Mouse (Mus musculus) lung, postnatal 0 days (tissue): ENCODE data around the gene Itgad. TPM values are rescaled to one million over a fixed set of nuclear protein-coding genes. Genes with fewer than 3 reads are reported as not detected.

Source experiments
- ATAC-seq: fragments of 200-750 bp; cut with Nextera tagmentation; 2 replicates; pipeline ENCODE4 v1.8.0; 2017; ENCODE audit warnings: moderate library complexity
- DNase-seq: peaks from one replicate; pipeline ENCODE4 v3.0.0-alpha.2; 2016; ENCODE audit warnings: low spot score
- H3K27ac ChIP-seq: fragments of 300-500 bp; sonication (generic); 2 replicates; pipeline ENCODE4 v1.5.1; 2014; ENCODE audit warnings: antibody characterized with exemption, mild to moderate bottlenecking, low read length, mixed read lengths
- H3K27me3 ChIP-seq: fragments of 300-500 bp; sonication (generic); replicated peaks from 2 replicates; pipeline ENCODE4 v1.6.1; 2014; ENCODE audit warnings: low read length, mixed read lengths; ENCODE audit not compliant: insufficient read depth
- H3K36me3 ChIP-seq: fragments of 300-500 bp; sonication (generic); 2 replicates; pipeline ENCODE4 v1.6.1; 2014; ENCODE audit warnings: low read length, mixed read lengths; ENCODE audit not compliant: insufficient read depth
- H3K4me1 ChIP-seq: fragments of 300-500 bp; sonication (generic); 2 replicates; pipeline ENCODE4 v1.6.1; 2014; ENCODE audit warnings: antibody characterized with exemption, low read depth, low read length, mixed read lengths; ENCODE audit not compliant: insufficient read depth
- H3K4me2 ChIP-seq: fragments of 300-500 bp; sonication (generic); replicated peaks from 2 replicates; pipeline ENCODE4 v1.6.1; 2014; ENCODE audit warnings: low read depth, mild to moderate bottlenecking, low read length, moderate library complexity, mixed read lengths
- H3K4me3 ChIP-seq: fragments of 300-500 bp; sonication (generic); 2 replicates; pipeline ENCODE4 v1.5.1; 2014; ENCODE audit warnings: low read depth, low read length
- H3K9ac ChIP-seq: fragments of 300-500 bp; sonication (generic); replicated peaks from 2 replicates; pipeline ENCODE4 v1.6.1; 2014; ENCODE audit warnings: low read depth, mild to moderate bottlenecking
- H3K9me3 ChIP-seq: fragments of 300-500 bp; sonication (generic); 2 replicates; pipeline ENCODE4 v1.6.1; 2016; ENCODE audit warnings: low read length, mixed read lengths
- CTCF ChIP-seq: IDR thresholded peaks from 2 replicates; pipeline ENCODE4 v1.5.1; 2016; ENCODE audit warnings: antibody characterized with exemption, mild to moderate bottlenecking
- EP300 ChIP-seq: IDR thresholded peaks from 2 replicates; pipeline ENCODE4 v1.6.1; 2016; ENCODE audit warnings: antibody characterized with exemption, mild to moderate bottlenecking, control low read depth
- WGBS: fragments of 180-500 bp; shearing (Covaris S2); extraction: QIAGEN DNeasy Blood & Tissue Kit; methylation state at CpG from one replicate; pipeline ENCODE4 v1.1.7; 2014; 5-methylcytosine and 5-hydroxymethylcytosine counted together
- polyA plus RNA-seq: library from polyadenylated mRNA; unstranded; fragments of >200 nt; fragmentation: Nextera tagmentation; extraction: Ambion mirVana; gene quantifications from 2 replicates; pipeline ENCODE4 v1.2.1, GENCODE M21; 2015

The Itgad gene
- polyA plus RNA-seq, 1 experiment from 2014 or later, result 0.14 TPM

DNA sequence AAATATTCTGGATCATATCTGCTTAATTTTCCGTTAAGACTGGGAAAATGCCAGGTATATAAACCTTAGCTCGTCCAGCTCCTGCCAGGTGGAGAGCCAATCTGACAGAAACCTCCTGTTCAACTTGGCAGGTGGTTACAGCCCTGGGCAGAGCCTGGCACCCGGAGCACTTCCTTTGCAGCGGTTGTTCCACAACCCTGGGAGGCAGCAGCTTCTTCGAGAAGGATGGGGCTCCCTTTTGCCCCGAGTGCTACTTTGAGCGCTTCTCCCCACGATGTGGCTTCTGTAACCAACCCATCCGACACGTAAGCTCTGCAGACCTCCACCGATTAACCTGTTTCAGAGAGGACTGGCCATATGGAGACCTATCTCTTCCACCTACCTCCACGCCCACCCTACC, 97.8 kb downstream of the Itgad start:
- no peak for TF ChIP-seq CTCF
- no peak for TF ChIP-seq EP300
- H3K27me3 ChIP-seq, result no peaks in the 10 kb centered on the region
- H3K4me2 ChIP-seq, result no peak overlapping the region
- ATAC-seq (no peak), DNase-seq (no peak)
- H3K9me3 ChIP-seq, result no peaks in the 10 kb centered on the region
- H3K4me1 ChIP-seq, result peaks cover 6% of the 10 kb centered on the region; the same call in 1 of the 2 replicates
- H3K36me3 ChIP-seq, result peaks cover 19% of the 10 kb centered on the region; the same call in 1 of the 2 replicates
- H3K4me3 ChIP-seq, result no peak overlapping the region
- H3K27ac ChIP-seq, result no peak overlapping the region
- no peak overlapping the region for H3K9ac ChIP-seq
- WGBS, result 49% methylated on average over 12 of the region's 12 CpGs

DNA sequence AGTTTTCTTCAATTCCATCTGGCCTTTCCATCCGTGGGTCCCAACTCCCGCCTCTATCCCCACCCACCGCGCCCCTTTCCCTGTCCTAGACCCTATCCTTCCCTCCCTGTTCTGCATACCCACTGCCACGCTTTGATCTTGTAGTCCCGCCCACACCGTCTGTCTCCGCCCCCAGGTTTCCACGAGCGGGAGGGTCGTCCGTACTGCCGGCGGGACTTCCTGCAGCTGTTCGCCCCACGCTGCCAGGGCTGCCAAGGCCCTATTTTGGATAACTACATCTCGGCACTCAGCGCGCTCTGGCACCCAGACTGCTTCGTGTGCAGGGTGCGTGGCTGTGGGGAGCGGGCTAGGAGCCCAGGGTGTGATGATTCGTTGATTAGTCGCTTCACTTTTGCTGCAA, 98.4 kb downstream of the Itgad start:
- Histone ChIP-seq H3K4me1 (peaks cover 6% of the 10 kb centered on the region; the same call in 1 of the 2 replicates), H3K9me3 (no peaks in the 10 kb centered on the region), H3K27me3 (no peaks in the 10 kb centered on the region), H3K4me3 (no peak overlapping the region), H3K36me3 (peaks cover 19% of the 10 kb centered on the region; the same call in 1 of the 2 replicates), H3K27ac (no peak overlapping the region), H3K4me2 (peak overlapping the region; percentile 17; the same call in 1 of the 2 replicates), H3K9ac (no peak overlapping the region)
- TF ChIP-seq EP300 (no peak), CTCF (no peak)
- WGBS, result 19% methylated on average over 24 of the region's 24 CpGs
- no peak for DNase-seq
- no peak for ATAC-seq

DNA sequence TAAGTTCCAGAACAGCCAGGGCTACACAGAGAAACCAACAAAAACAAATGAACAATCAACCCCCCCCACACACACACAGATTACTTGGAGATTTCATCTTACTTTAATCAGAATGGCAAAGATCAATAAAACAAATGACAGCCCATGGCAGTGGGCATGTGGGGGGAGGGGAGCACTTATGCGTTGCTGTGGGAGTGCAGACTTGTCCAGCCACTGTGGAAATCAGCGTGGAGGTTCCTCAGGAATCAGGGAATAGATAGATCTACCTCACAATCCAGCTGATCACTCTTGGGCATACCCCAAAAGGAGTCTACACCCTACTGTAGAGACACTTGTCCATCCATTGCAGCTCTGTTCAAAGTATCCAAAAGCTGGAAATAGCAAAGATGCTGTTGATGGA, 100.8 kb downstream of the Itgad start:
- TF ChIP-seq EP300, result no peak
- TF ChIP-seq CTCF, result no peak
- no peaks in the 10 kb centered on the region for H3K27me3 ChIP-seq
- H3K27ac ChIP-seq, result no peak overlapping the region
- H3K9ac ChIP-seq, result no peak overlapping the region
- 48% methylated on average over 2 of the region's 2 CpGs for WGBS
- H3K4me3 ChIP-seq, result no peak overlapping the region
- no peak overlapping the region for H3K4me2 ChIP-seq
- ATAC-seq (no peak), DNase-seq (no peak)
- no peaks in the 10 kb centered on the region for H3K9me3 ChIP-seq
- no peaks in the 10 kb centered on the region; the same call in 1 of the 2 replicates for H3K4me1 ChIP-seq
- H3K36me3 ChIP-seq, result peaks cover 13% of the 10 kb centered on the region; the same call in 1 of the 2 replicates

DNA sequence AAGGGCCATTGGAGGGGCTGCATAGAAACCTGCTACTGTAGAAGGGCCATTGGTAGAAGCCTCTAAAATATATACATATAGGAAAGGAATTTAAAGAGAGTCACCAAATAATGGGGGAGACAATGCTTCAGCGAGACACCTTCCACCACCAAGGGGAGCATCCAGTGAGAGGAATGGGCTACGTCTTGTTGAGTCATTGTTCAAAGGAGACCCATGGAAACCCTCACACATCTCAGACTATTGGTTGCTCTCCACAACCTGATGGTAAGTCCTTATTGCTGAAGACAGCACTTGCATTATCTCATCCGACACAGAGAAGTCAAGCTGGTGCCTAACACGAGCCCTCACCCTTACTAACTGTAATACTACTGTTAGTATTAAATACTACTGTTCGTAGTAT, 101.6 kb downstream of the Itgad start:
- no peaks in the 10 kb centered on the region; the same call in 1 of the 2 replicates for H3K4me1 ChIP-seq

DNA sequence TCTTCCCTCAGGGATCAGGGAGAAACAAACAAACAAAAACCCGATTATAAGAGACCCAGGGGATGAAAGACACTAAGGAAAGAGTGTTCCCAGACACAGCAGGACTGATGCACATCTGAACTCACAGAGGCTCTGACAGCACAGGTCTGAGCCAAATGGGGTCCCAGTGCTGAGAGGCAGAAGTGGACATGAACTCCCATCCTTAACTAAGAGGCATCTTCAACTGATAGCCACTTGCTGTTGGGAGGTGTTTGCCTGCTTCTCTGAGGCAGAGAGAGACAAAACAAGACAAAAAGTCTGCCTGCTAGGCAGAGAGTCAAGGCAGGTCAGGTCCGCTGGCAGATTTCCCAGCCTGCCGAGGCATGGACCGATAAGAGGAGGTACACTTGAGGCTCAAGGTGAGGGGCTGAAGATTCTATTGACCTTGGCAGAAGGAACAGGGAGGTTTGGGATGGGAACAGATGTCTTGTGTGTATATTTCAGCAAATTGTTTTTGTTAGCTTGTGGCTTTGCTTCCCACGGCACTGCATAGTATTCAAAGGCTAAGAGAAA, 102.7 kb downstream of the Itgad start:
- H3K27ac ChIP-seq, result no peak overlapping the region
- H3K9me3 ChIP-seq, result no peaks in the 10 kb centered on the region
- no peaks in the 10 kb centered on the region; the same call in 1 of the 2 replicates for H3K4me1 ChIP-seq
- peaks cover 13% of the 10 kb centered on the region; the same call in 1 of the 2 replicates for H3K36me3 ChIP-seq
- TF ChIP-seq CTCF (no peak), EP300 (no peak)
- no peak overlapping the region for H3K4me2 ChIP-seq
- no peak overlapping the region for H3K9ac ChIP-seq
- H3K27me3 ChIP-seq, result no peaks in the 10 kb centered on the region
- DNase-seq (no peak), ATAC-seq (peak; percentile 11; the same call in 1 of the 2 replicates)
- 6% methylated on average over 5 of the region's 5 CpGs for WGBS
- H3K4me3 ChIP-seq, result no peak overlapping the region

More for the DNA sequence above, 101.6 kb downstream of the Itgad start:
- 90% methylated on average over 5 of the region's 5 CpGs for WGBS
- H3K36me3 ChIP-seq, result peaks cover 13% of the 10 kb centered on the region; the same call in 1 of the 2 replicates
- ATAC-seq (no peak), DNase-seq (no peak)
- H3K9me3 ChIP-seq, result no peaks in the 10 kb centered on the region
- no peak overlapping the region for H3K4me2 ChIP-seq
- H3K9ac ChIP-seq, result no peak overlapping the region
- H3K27me3 ChIP-seq, result no peaks in the 10 kb centered on the region
- no peak overlapping the region for H3K4me3 ChIP-seq
- TF ChIP-seq EP300 (no peak), CTCF (no peak)
- H3K27ac ChIP-seq, result no peak overlapping the region

DNA sequence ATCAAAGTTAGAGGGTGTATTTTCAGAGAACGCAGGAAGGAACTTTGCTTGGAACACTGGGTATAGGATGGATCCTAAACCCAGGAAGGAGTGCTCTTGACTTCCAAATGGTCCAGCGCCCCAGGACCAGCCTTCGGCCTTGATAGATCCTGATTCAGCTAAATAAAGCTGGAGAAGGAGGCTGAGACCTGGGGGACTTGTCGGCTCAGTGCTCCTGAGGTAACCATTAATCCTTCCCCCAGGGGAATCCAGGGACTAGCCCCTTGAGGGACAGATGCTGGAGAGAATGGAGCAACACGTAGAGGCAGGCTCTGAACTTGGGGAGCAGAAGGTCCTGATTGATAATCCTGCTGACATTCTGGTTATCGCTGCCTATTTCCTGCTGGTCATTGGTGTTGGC, 111.2 kb downstream of the Itgad start, which contains the start of gene Slc5a2:
Gene Slc5a2 (plus strand): TSS at position 247 of the 400 bp plus-strand sequence.
- no peak for TF ChIP-seq EP300
- no peak for TF ChIP-seq CTCF
- Histone ChIP-seq H3K27ac (no peak within 1 kb of the TSS), H3K9me3 (no peaks in the 10 kb centered on the region), H3K27me3 (no peaks in the 10 kb centered on the region), H3K4me1 (no peaks in the 10 kb centered on the region), H3K4me3 (no peak within 1 kb of the TSS), H3K4me2 (no peak within 1 kb of the TSS), H3K36me3 (no peaks in the 10 kb centered on the region), H3K9ac (no peak within 1 kb of the TSS)
- DNase-seq (no peak), ATAC-seq (no peak)
- WGBS, result 74% methylated on average over 6 of the region's 6 CpGs
